ENCODE assay signal across 23 mouse cellular contexts in the genomic region with DNA sequence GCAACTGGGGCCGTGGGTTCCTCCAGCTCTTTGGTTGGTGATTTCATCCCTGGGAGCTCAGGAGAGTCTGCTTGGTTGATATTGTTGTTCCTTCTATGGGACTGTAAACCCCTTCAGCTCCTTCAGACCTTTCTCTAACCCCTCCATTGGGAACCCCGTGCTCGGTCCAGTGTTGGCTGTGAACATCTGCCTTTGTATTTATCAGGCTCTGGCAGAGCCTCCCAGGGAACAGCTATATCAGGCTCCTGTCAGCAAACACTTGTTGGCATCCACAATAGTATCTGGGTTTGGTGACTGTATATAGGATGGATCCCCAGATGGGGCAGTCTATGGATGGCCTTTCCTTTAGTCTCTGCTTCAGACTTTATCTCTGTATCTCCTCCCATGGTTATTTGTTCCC. TPM values are rescaled to one million over a fixed set of nuclear protein-coding genes. Genes with fewer than 3 reads are reported as not detected.
DNase-seq lines count a peak whose midpoint lies in the region; ATAC-seq and TF ChIP-seq lines count a peak whose summit lies in the region.
"Had no signal": no experiment of that assay in that cellular context is flagged by ENCODE, and none has a peak within 500 bp of the region (broad histone marks: within the 10 kb centered on the region; RNA-seq: fewer than 3 reads in every experiment).

No protein-coding gene starts in this region.

- no peak for TF ChIP-seq EP300 in liver, postnatal 0 days (IDR thresholded peaks at IDR 0.05; ENCODE audit: low read depth)
- TF ChIP-seq EP300 in liver, embryonic 14.5 days (IDR thresholded peaks at IDR 0.05; ENCODE audit: low read depth) = no peak

- no peak for DNase-seq in liver, postnatal 0 days
- DNase-seq in liver, embryonic 14.5 days (ENCODE audit: low read depth in 3 of 3, low spot score in 3 of 3) = no peak
- DNase-seq in liver = no peak
- DNase-seq in forebrain, postnatal 0 days = no peak
- DNase-seq: adrenal gland, adult 2 months; adrenal gland, postnatal 10 days; adrenal gland, postnatal 25 days; cerebellum, adult 11 months; cerebellum, adult 18-20 months; cerebellum, adult 8-10 months; cerebellum, adult 9-11 months; cerebellum, postnatal 14 days; cerebellum, postnatal 36 days; embryo, embryonic 11 days had no signal

- H3K9ac ChIP-seq in liver, embryonic 12.5 days = no peak overlapping the region
- no peak overlapping the region for H3K9ac ChIP-seq in liver, postnatal 0 days (replicated peaks)
- no peak overlapping the region for H3K9ac ChIP-seq in liver, embryonic 14.5 days (replicated peaks)
- no peak overlapping the region for H3K9ac ChIP-seq in liver, embryonic 15.5 days
- no peak overlapping the region for H3K9ac ChIP-seq in liver, embryonic 16.5 days (ENCODE audit: low read depth, low read length)
- no peak overlapping the region for H3K9ac ChIP-seq in forebrain, postnatal 0 days
- H3K9ac ChIP-seq: embryonic facial prominence, embryonic 13.5 days; embryonic facial prominence, embryonic 15.5 days; forebrain, embryonic 12.5 days had no signal

- 73% methylated on average over 3 of the region's 3 CpGs for WGBS in liver, embryonic 12.5 days (ENCODE audit: insufficient replicate concordance)
- WGBS in liver, postnatal 0 days (ENCODE audit: insufficient replicate concordance) = 83% methylated on average over 3 of the region's 3 CpGs
- 85% methylated on average over 3 of the region's 3 CpGs for WGBS in liver, embryonic 14.5 days (ENCODE audit: insufficient replicate concordance)
- 74% methylated on average over 3 of the region's 3 CpGs for WGBS in liver, embryonic 15.5 days (ENCODE audit: insufficient replicate concordance)
- WGBS in liver, embryonic 16.5 days (ENCODE audit: insufficient replicate concordance) = 70% methylated on average over 3 of the region's 3 CpGs
- whole genome bisulfite sequencing in forebrain, postnatal 0 days = 96% methylated on average over 3 of the region's 3 CpGs

- peaks cover 8% of the 10 kb centered on the region; the same call in 1 of the 2 replicates for H3K4me1 ChIP-seq in liver, embryonic 12.5 days
- no peaks in the 10 kb centered on the region for H3K4me1 ChIP-seq in liver, postnatal 0 days (ENCODE audit: insufficient read depth)
- H3K4me1 ChIP-seq in liver, embryonic 14.5 days (replicated peaks; ENCODE audit: control insufficient read depth in 2 of 2, insufficient read depth in 2 of 2, low read length in 1 of 2) = no peaks in the 10 kb centered on the region
- H3K4me1 ChIP-seq in liver, embryonic 15.5 days (replicated peaks) = no peaks in the 10 kb centered on the region
- no peaks in the 10 kb centered on the region for H3K4me1 ChIP-seq in liver, embryonic 16.5 days (ENCODE audit: control insufficient read depth, low read depth, low read length)
- H3K4me1 ChIP-seq in forebrain, postnatal 0 days (ENCODE audit: insufficient read depth) = no peaks in the 10 kb centered on the region
- H3K4me1 ChIP-seq: embryonic facial prominence, embryonic 13.5 days; embryonic facial prominence, embryonic 15.5 days; forebrain, embryonic 12.5 days had no signal

- no peak overlapping the region for H3K4me3 ChIP-seq in liver, embryonic 12.5 days
- H3K4me3 ChIP-seq in liver, postnatal 0 days (ENCODE audit: low read depth, low read length) = no peak overlapping the region
- no peak overlapping the region for H3K4me3 ChIP-seq in liver, embryonic 14.5 days (ENCODE audit: insufficient read depth in 1 of 2, low read depth in 2 of 2, low read length in 2 of 2)
- H3K4me3 ChIP-seq in liver, embryonic 15.5 days (replicated peaks) = no peak overlapping the region
- H3K4me3 ChIP-seq in liver, embryonic 16.5 days (ENCODE audit: low read depth, low read length) = no peak overlapping the region
- no peak overlapping the region for H3K4me3 ChIP-seq in forebrain, postnatal 0 days (ENCODE audit: low read depth, low read length)
- H3K4me3 ChIP-seq: embryonic facial prominence, embryonic 13.5 days; embryonic facial prominence, embryonic 15.5 days; erythroblast, embryonic 14.5 days; forebrain, embryonic 10.5 days; forebrain, embryonic 12.5 days had no signal

- TF ChIP-seq CTCF in liver, postnatal 0 days (IDR thresholded peaks at IDR 0.05; ENCODE audit: low read depth) = no peak
- TF ChIP-seq CTCF in liver, embryonic 14.5 days (IDR thresholded peaks at IDR 0.05; ENCODE audit: low read depth) = no peak
- TF ChIP-seq CTCF in forebrain, postnatal 0 days (IDR thresholded peaks at IDR 0.05; ENCODE audit: low read depth) = no peak

- H3K27me3 ChIP-seq in liver, embryonic 12.5 days (replicated peaks) = no peaks in the 10 kb centered on the region
- no peaks in the 10 kb centered on the region for H3K27me3 ChIP-seq in liver, postnatal 0 days (ENCODE audit: insufficient read depth, low read length)
- no peaks in the 10 kb centered on the region for H3K27me3 ChIP-seq in liver, embryonic 14.5 days (ENCODE audit: control insufficient read depth, insufficient read depth, low read length)
- no peaks in the 10 kb centered on the region for H3K27me3 ChIP-seq in liver, embryonic 15.5 days
- no peaks in the 10 kb centered on the region for H3K27me3 ChIP-seq in liver, embryonic 16.5 days (ENCODE audit: control insufficient read depth, insufficient read depth, low read depth, low read length)
- H3K27me3 ChIP-seq in forebrain, postnatal 0 days (ENCODE audit: insufficient read depth, low read length) = no peaks in the 10 kb centered on the region
- H3K27me3 ChIP-seq: embryonic facial prominence, embryonic 13.5 days; embryonic facial prominence, embryonic 15.5 days; forebrain, embryonic 12.5 days had no signal

- H3K4me2 ChIP-seq in liver, embryonic 12.5 days = no peak overlapping the region
- no peak overlapping the region for H3K4me2 ChIP-seq in liver, postnatal 0 days (ENCODE audit: low read depth, low read length)
- no peak overlapping the region for H3K4me2 ChIP-seq in liver, embryonic 14.5 days (ENCODE audit: low read depth)
- H3K4me2 ChIP-seq in liver, embryonic 15.5 days = no peak overlapping the region
- H3K4me2 ChIP-seq in liver, embryonic 16.5 days (ENCODE audit: low read depth, low read length) = no peak overlapping the region
- no peak overlapping the region for H3K4me2 ChIP-seq in forebrain, postnatal 0 days (ENCODE audit: low read depth)
- H3K4me2 ChIP-seq: embryonic facial prominence, embryonic 13.5 days; embryonic facial prominence, embryonic 15.5 days; forebrain, embryonic 12.5 days had no signal

- H3K9me3 ChIP-seq in liver, embryonic 12.5 days (replicated peaks) = no peaks in the 10 kb centered on the region
- no peaks in the 10 kb centered on the region for H3K9me3 ChIP-seq in liver, postnatal 0 days (ENCODE audit: low read length)
- no peaks in the 10 kb centered on the region for H3K9me3 ChIP-seq in liver, embryonic 14.5 days (ENCODE audit: control insufficient read depth, low read length)
- no peaks in the 10 kb centered on the region for H3K9me3 ChIP-seq in liver, embryonic 15.5 days (replicated peaks)
- H3K9me3 ChIP-seq in liver, embryonic 16.5 days (replicated peaks; ENCODE audit: control insufficient read depth, low read length) = no peaks in the 10 kb centered on the region
- no peaks in the 10 kb centered on the region for H3K9me3 ChIP-seq in forebrain, postnatal 0 days (ENCODE audit: low read length)
- H3K9me3 ChIP-seq: embryonic facial prominence, embryonic 13.5 days; embryonic facial prominence, embryonic 15.5 days; forebrain, embryonic 12.5 days had no signal

- H3K27ac ChIP-seq in liver, embryonic 12.5 days = no peak overlapping the region
- H3K27ac ChIP-seq in liver, postnatal 0 days (ENCODE audit: low read depth) = no peak overlapping the region
- no peak overlapping the region for H3K27ac ChIP-seq in liver, embryonic 14.5 days
- H3K27ac ChIP-seq in liver, embryonic 15.5 days (replicated peaks) = no peak overlapping the region
- H3K27ac ChIP-seq in liver, embryonic 16.5 days (ENCODE audit: low read length) = no peak overlapping the region
- no peak overlapping the region for H3K27ac ChIP-seq in forebrain, postnatal 0 days (ENCODE audit: low read depth, low read length)
- H3K27ac ChIP-seq: embryonic facial prominence, embryonic 13.5 days; embryonic facial prominence, embryonic 15.5 days; forebrain, embryonic 10.5 days; forebrain, embryonic 12.5 days had no signal

- peak; percentile 63 for ATAC-seq in liver, embryonic 12.5 days
- ATAC-seq in liver, postnatal 0 days = no peak
- peak; percentile 34; the same call in 1 of the 2 replicates for ATAC-seq in liver, embryonic 14.5 days (ENCODE audit: insufficient read depth)
- peak; percentile 42 for ATAC-seq in liver, embryonic 15.5 days (ENCODE audit: insufficient read depth)
- peak; percentile 24; the same call in 1 of the 2 replicates for ATAC-seq in liver, embryonic 16.5 days (ENCODE audit: low read depth)
- no peak for ATAC-seq in forebrain, postnatal 0 days
- ATAC-seq: forebrain, embryonic 14.5 days had no signal

- peaks cover 100% of the 10 kb centered on the region for H3K36me3 ChIP-seq in liver, embryonic 12.5 days
- peaks cover 64% of the 10 kb centered on the region for H3K36me3 ChIP-seq in liver, postnatal 0 days (replicated peaks; ENCODE audit: insufficient read depth, low read length)
- peaks cover 89% of the 10 kb centered on the region for H3K36me3 ChIP-seq in liver, embryonic 14.5 days (replicated peaks; ENCODE audit: control insufficient read depth, insufficient read depth, low read depth)
- peaks cover 99% of the 10 kb centered on the region for H3K36me3 ChIP-seq in liver, embryonic 15.5 days (replicated peaks)
- peaks cover 64% of the 10 kb centered on the region for H3K36me3 ChIP-seq in liver, embryonic 16.5 days (ENCODE audit: control insufficient read depth, insufficient read depth)
- H3K36me3 ChIP-seq in forebrain, postnatal 0 days (ENCODE audit: insufficient read depth) = peaks cover 9% of the 10 kb centered on the region; the same call in 1 of the 2 replicates

RNA-seq across cellular contexts. Expression of a gene that starts 52.2 kb away (rescaled TPM):
- polyA plus RNA-seq in liver, embryonic 12.5 days (2016; fragmentation: Nextera tagmentation; extraction: Ambion mirVana) = 99.5 and 101 TPM in 2 replicates
- 60.3 and 60.6 TPM in 2 replicates for polyA plus RNA-seq in liver, postnatal 0 days (2015; fragmentation: Nextera tagmentation; extraction: Ambion mirVana)
- polyA plus RNA-seq in liver, embryonic 14.5 days (2012; rRNA removed) = 15.9 and 29.3 TPM in 2 replicates
- polyA plus RNA-seq in liver, embryonic 14.5 days (2014; fragmentation: Nextera tagmentation; extraction: Ambion mirVana) = 60.6 and 64.8 TPM in 2 replicates
- polyA plus RNA-seq in liver, embryonic 15.5 days (2015; fragmentation: Nextera tagmentation; extraction: Ambion mirVana) = 64.4 and 69.4 TPM in 2 replicates
- polyA plus RNA-seq in liver, embryonic 16.5 days (2015; fragmentation: Nextera tagmentation; extraction: Ambion mirVana) = 57.3 and 61.7 TPM in 2 replicates
- 80.7 and 85.4 TPM in 2 replicates for total RNA-seq in forebrain, postnatal 0 days (2014; rRNA removed)
- polyA plus RNA-seq in forebrain, postnatal 0 days (2015; fragmentation: Nextera tagmentation; extraction: Ambion mirVana) = 130 and 167 TPM in 2 replicates

Comparison
In these comparisons a context has a peak if more than half of its experiments do, and no peak if none do; other contexts are left out.
1. ATAC-seq: peak in liver, embryonic 12.5 days (single experiment), liver, embryonic 14.5 days (single experiment), liver, embryonic 15.5 days (single experiment) and liver, embryonic 16.5 days (single experiment); none in liver, postnatal 0 days (single experiment) and forebrain, postnatal 0 days (single experiment).